Mouse (Mus musculus) embryonic facial prominence, embryonic 11.5 days (tissue): ENCODE results near the gene Slc44a5. TPM values are rescaled to one million over a fixed set of nuclear protein-coding genes. Genes with fewer than 3 reads are reported as not detected.

Experiments
- ATAC-seq: fragments of 200-750 bp; cut with Nextera tagmentation; replicated peaks from 2 replicates; pipeline ENCODE4 v1.8.0; 2017; ENCODE audit warnings: low read depth; ENCODE audit not compliant: insufficient number of reproducible peaks, low FRiP score, low TSS enrichment
- DNase-seq: peaks from one replicate; pipeline ENCODE4 v3.0.0-alpha.2; 2015; ENCODE audit warnings: low spot score
- H3K27ac ChIP-seq: fragments of 300-500 bp; sonication (generic); replicated peaks from 2 replicates; pipeline ENCODE4 v1.5.1; 2014; ENCODE audit warnings: mild to moderate bottlenecking, low read depth, low read length, control low read depth
- H3K27me3 ChIP-seq: fragments of 300-500 bp; sonication (generic); 2 replicates; pipeline ENCODE4 v1.6.1; 2014; ENCODE audit warnings: mild to moderate bottlenecking, low read length, moderate library complexity, mixed read lengths; ENCODE audit not compliant: control insufficient read depth, insufficient read depth
- H3K36me3 ChIP-seq: fragments of 300-500 bp; sonication (generic); replicated peaks from 2 replicates; pipeline ENCODE4 v1.6.1; 2014; ENCODE audit warnings: low read depth, mild to moderate bottlenecking, low read length, moderate library complexity, mixed read lengths; ENCODE audit not compliant: control insufficient read depth, insufficient read depth
- H3K4me1 ChIP-seq: fragments of 300-500 bp; sonication (generic); 2 replicates; pipeline ENCODE4 v1.6.1; 2014; ENCODE audit warnings: low read length, mixed read lengths; ENCODE audit not compliant: control insufficient read depth, insufficient read depth
- H3K4me2 ChIP-seq: fragments of 300-500 bp; sonication (generic); 2 replicates; pipeline ENCODE4 v1.6.1; 2014; ENCODE audit warnings: low read depth, mild to moderate bottlenecking, control low read depth, low read length, moderate library complexity
- H3K4me3 ChIP-seq: fragments of 300-500 bp; sonication (generic); 2 replicates; pipeline ENCODE4 v1.5.1; 2014; ENCODE audit warnings: low read depth, low read length, control low read depth
- H3K9ac ChIP-seq: fragments of 300-500 bp; sonication (generic); replicated peaks from 2 replicates; pipeline ENCODE4 v1.6.1; 2014; ENCODE audit warnings: mild to moderate bottlenecking, control low read depth, low read length
- H3K9me3 ChIP-seq: fragments of 300-500 bp; sonication (generic); replicated peaks from 2 replicates; pipeline ENCODE4 v1.6.1; 2016; ENCODE audit warnings: mild to moderate bottlenecking, low read length, inconsistent platforms, mixed read lengths; ENCODE audit not compliant: control insufficient read depth
- WGBS: fragments of 180-500 bp; shearing (Covaris S2); extraction: QIAGEN DNeasy Blood & Tissue Kit; methylation state at CpG from one replicate; pipeline ENCODE4 v1.1.7; 2014; 5-methylcytosine and 5-hydroxymethylcytosine counted together
- polyA plus RNA-seq: library from polyadenylated mRNA; unstranded; fragments of >200 nt; fragmentation: Nextera tagmentation; extraction: Ambion mirVana; gene quantifications from 2 replicates; pipeline ENCODE4 v1.2.1, GENCODE M21; 2014

The Slc44a5 gene
- polyA plus RNA-seq, 1 experiment from 2014 or later, result 1.3 TPM

- no peak overlapping the region for H3K9ac ChIP-seq
- no peaks in the 10 kb centered on the region for H3K4me1 ChIP-seq
- DNase-seq (no peak), ATAC-seq (no peak)
- H3K27me3 ChIP-seq, result no peaks in the 10 kb centered on the region
- no peak overlapping the region for H3K27ac ChIP-seq
- H3K4me3 ChIP-seq, result no peak overlapping the region
- no peaks in the 10 kb centered on the region for H3K36me3 ChIP-seq
- 90% methylated on average over 2 of the region's 3 CpGs for WGBS
- H3K9me3 ChIP-seq, result no peaks in the 10 kb centered on the region
- no peak overlapping the region for H3K4me2 ChIP-seq
Observed at GRCm38 (mm10) chr3:154179423-154179920, 206.2 kb downstream of the Slc44a5 start.

- ATAC-seq (no peak), DNase-seq (no peak)
- Histone ChIP-seq H3K27ac (no peak overlapping the region), H3K9ac (no peak overlapping the region), H3K4me3 (no peak overlapping the region), H3K9me3 (no peaks in the 10 kb centered on the region), H3K4me2 (no peak overlapping the region), H3K4me1 (no peaks in the 10 kb centered on the region), H3K27me3 (no peaks in the 10 kb centered on the region), H3K36me3 (no peaks in the 10 kb centered on the region)
- WGBS, result 94% methylated on average over 7 of the region's 7 CpGs
Observed at GRCm38 (mm10) chr3:154182987-154183386, 209.8 kb downstream of the Slc44a5 start.

- Histone ChIP-seq H3K9me3 (no peaks in the 10 kb centered on the region), H3K9ac (no peak overlapping the region), H3K4me3 (no peak overlapping the region), H3K4me2 (no peak overlapping the region), H3K27ac (no peak overlapping the region), H3K27me3 (no peaks in the 10 kb centered on the region), H3K4me1 (no peaks in the 10 kb centered on the region), H3K36me3 (no peaks in the 10 kb centered on the region)
- DNase-seq (no peak), ATAC-seq (no peak)
- 78% methylated on average over 9 of the region's 9 CpGs for WGBS
Observed at GRCm38 (mm10) chr3:154183957-154184356, 210.7 kb downstream of the Slc44a5 start.

GRCm38 (mm10) chr3:154188668-154189067 lies 215.4 kb downstream of the Slc44a5 start:
- Histone ChIP-seq H3K36me3 (no peaks in the 10 kb centered on the region), H3K4me1 (no peaks in the 10 kb centered on the region), H3K4me2 (no peak overlapping the region), H3K27me3 (no peaks in the 10 kb centered on the region), H3K9me3 (no peaks in the 10 kb centered on the region), H3K27ac (no peak overlapping the region), H3K9ac (no peak overlapping the region), H3K4me3 (no peak overlapping the region)
- ATAC-seq, result no peak
- 63% methylated on average over 9 of the region's 9 CpGs for WGBS
- DNase-seq, result peak; percentile 19

- H3K4me1 ChIP-seq, result no peaks in the 10 kb centered on the region
- DNase-seq, result peak; percentile 19
Observed at GRCm38 (mm10) chr3:154192328-154193030, 219.2 kb downstream of the Slc44a5 start.

GRCm38 (mm10) chr3:154193189-154193840 lies 220.1 kb downstream of the Slc44a5 start:
- 60% methylated on average over 10 of the region's 10 CpGs for whole genome bisulfite sequencing
- ATAC-seq (no peak), DNase-seq (peak; percentile 23)
- H3K9me3 ChIP-seq, result no peaks in the 10 kb centered on the region
- no peak overlapping the region for H3K9ac ChIP-seq
- H3K4me2 ChIP-seq, result no peak overlapping the region
- no peak overlapping the region for H3K4me3 ChIP-seq
- H3K36me3 ChIP-seq, result no peaks in the 10 kb centered on the region
- no peak overlapping the region for H3K27ac ChIP-seq
- no peaks in the 10 kb centered on the region for H3K4me1 ChIP-seq
- H3K27me3 ChIP-seq, result no peaks in the 10 kb centered on the region

More at GRCm38 (mm10) chr3:154192328-154193030, 219.2 kb downstream of the Slc44a5 start:
- H3K4me2 ChIP-seq, result no peak overlapping the region
- no peak overlapping the region for H3K4me3 ChIP-seq
- no peaks in the 10 kb centered on the region for H3K36me3 ChIP-seq
- no peak overlapping the region for H3K27ac ChIP-seq
- no peaks in the 10 kb centered on the region for H3K9me3 ChIP-seq
- no peaks in the 10 kb centered on the region for H3K27me3 ChIP-seq
- ATAC-seq, result no peak
- no peak overlapping the region for H3K9ac ChIP-seq
- WGBS, result 12% methylated on average over 13 of the region's 14 CpGs

- no peak for ATAC-seq
- no peak for DNase-seq
- H3K4me3 ChIP-seq, result no peak overlapping the region
- 73% methylated on average over 8 of the region's 8 CpGs for WGBS
- no peaks in the 10 kb centered on the region for H3K9me3 ChIP-seq
- no peak overlapping the region for H3K4me2 ChIP-seq
- H3K9ac ChIP-seq, result no peak overlapping the region
- no peaks in the 10 kb centered on the region for H3K27me3 ChIP-seq
- H3K27ac ChIP-seq, result no peak overlapping the region
- no peaks in the 10 kb centered on the region for H3K36me3 ChIP-seq
- no peaks in the 10 kb centered on the region for H3K4me1 ChIP-seq
Observed at GRCm38 (mm10) chr3:154200422-154200828, 227.2 kb downstream of the Slc44a5 start.

- Histone ChIP-seq H3K4me3 (no peak overlapping the region), H3K27ac (no peak overlapping the region), H3K27me3 (no peaks in the 10 kb centered on the region), H3K4me2 (no peak overlapping the region), H3K9ac (no peak overlapping the region), H3K36me3 (no peaks in the 10 kb centered on the region), H3K4me1 (no peaks in the 10 kb centered on the region), H3K9me3 (no peaks in the 10 kb centered on the region)
- ATAC-seq (no peak), DNase-seq (no peak)
- WGBS, result 89% methylated on average over 12 of the region's 12 CpGs
Observed at GRCm38 (mm10) chr3:154201796-154202195, 228.6 kb downstream of the Slc44a5 start.
